In genomic region chr2:170858640-170859039, GRCm38 (mm10) we compare ENCODE assay signal across 26 mouse cellular contexts.
DNase-seq lines count a peak whose midpoint lies in the region; ATAC-seq and TF ChIP-seq lines count a peak whose summit lies in the region.
"Had no signal": no experiment of that assay in that cellular context is flagged by ENCODE, and none has a peak within 500 bp of the region (broad histone marks: within the 10 kb centered on the region; RNA-seq: fewer than 3 reads in every experiment).

No protein-coding gene starts in this region.

- no peak overlapping the region for H3K4me3 ChIP-seq in forebrain, embryonic 10.5 days
- no peak overlapping the region for H3K4me3 ChIP-seq in forebrain, embryonic 14.5 days (ENCODE audit: low read depth, low read length)
- no peak overlapping the region for H3K4me3 ChIP-seq in hindbrain, embryonic 10.5 days
- H3K4me3 ChIP-seq in hindbrain, embryonic 12.5 days: no peak overlapping the region
- H3K4me3 ChIP-seq in liver, embryonic 12.5 days: no peak overlapping the region
- H3K4me3 ChIP-seq in liver, postnatal 0 days (ENCODE audit: low read depth, low read length): no peak overlapping the region
- no peak overlapping the region for H3K4me3 ChIP-seq in midbrain, embryonic 11.5 days (ENCODE audit: low read depth, low read length)
- H3K4me3 ChIP-seq in midbrain, embryonic 16.5 days (ENCODE audit: low read depth, low read length): no peak overlapping the region
- H3K4me3 ChIP-seq: embryonic facial prominence, embryonic 10.5 days; embryonic facial prominence, embryonic 12.5 days; forebrain, embryonic 12.5 days; forebrain, embryonic 15.5 days had no signal

- no peak for ATAC-seq in forebrain, embryonic 14.5 days
- ATAC-seq in hindbrain, embryonic 12.5 days (ENCODE audit: low FRiP score): no peak
- 0 out of 2 replicates have a peak, but pooled peaks have one; percentile 49 for ATAC-seq in liver, embryonic 12.5 days
- ATAC-seq in liver, postnatal 0 days: no peak
- ATAC-seq in midbrain, embryonic 11.5 days (ENCODE audit: low FRiP score): 0 out of 2 replicates have a peak, but pooled peaks have one; percentile 10
- ATAC-seq in midbrain, embryonic 16.5 days: no peak
- ATAC-seq: activated CD4-positive, CD25-positive, alpha-beta regulatory T cell, adult 4 months; CD4-positive, CD25-positive, alpha-beta regulatory T cell, adult 4 months; forebrain, embryonic 15.5 days; Patski had no signal

- H3K9ac ChIP-seq in forebrain, embryonic 14.5 days (ENCODE audit: low read length): no peak overlapping the region
- H3K9ac ChIP-seq in hindbrain, embryonic 12.5 days: no peak overlapping the region
- no peak overlapping the region for H3K9ac ChIP-seq in liver, embryonic 12.5 days
- H3K9ac ChIP-seq in liver, postnatal 0 days (replicated peaks): no peak overlapping the region
- no peak overlapping the region for H3K9ac ChIP-seq in midbrain, embryonic 11.5 days (ENCODE audit: low read length)
- no peak overlapping the region for H3K9ac ChIP-seq in midbrain, embryonic 16.5 days (ENCODE audit: low read depth, low read length)
- H3K9ac ChIP-seq: embryonic facial prominence, embryonic 12.5 days; forebrain, embryonic 12.5 days; forebrain, embryonic 15.5 days had no signal

- H3K27me3 ChIP-seq in forebrain, embryonic 10.5 days (ENCODE audit: poor library complexity, severe bottlenecking): no peaks in the 10 kb centered on the region
- H3K27me3 ChIP-seq in forebrain, embryonic 14.5 days (replicated peaks; ENCODE audit: control insufficient read depth, insufficient read depth, low read length): no peaks in the 10 kb centered on the region
- H3K27me3 ChIP-seq in hindbrain, embryonic 10.5 days (ENCODE audit: insufficient read depth, poor library complexity, severe bottlenecking): no peaks in the 10 kb centered on the region
- H3K27me3 ChIP-seq in hindbrain, embryonic 12.5 days: no peaks in the 10 kb centered on the region
- no peaks in the 10 kb centered on the region for H3K27me3 ChIP-seq in liver, embryonic 12.5 days (replicated peaks)
- no peaks in the 10 kb centered on the region for H3K27me3 ChIP-seq in liver, postnatal 0 days (ENCODE audit: insufficient read depth, low read length)
- H3K27me3 ChIP-seq in midbrain, embryonic 11.5 days (ENCODE audit: control insufficient read depth, insufficient read depth, low read length): no peaks in the 10 kb centered on the region
- H3K27me3 ChIP-seq in midbrain, embryonic 16.5 days (ENCODE audit: control insufficient read depth, insufficient read depth, low read depth, low read length): no peaks in the 10 kb centered on the region
- H3K27me3 ChIP-seq: CH12.LX; embryonic facial prominence, embryonic 12.5 days; forebrain, embryonic 15.5 days; Patski had no signal

- no peaks in the 10 kb centered on the region for H3K9me3 ChIP-seq in forebrain, embryonic 10.5 days
- H3K9me3 ChIP-seq in forebrain, embryonic 14.5 days (replicated peaks; ENCODE audit: control insufficient read depth, low read length): no peaks in the 10 kb centered on the region
- H3K9me3 ChIP-seq in hindbrain, embryonic 10.5 days: no peaks in the 10 kb centered on the region
- no peaks in the 10 kb centered on the region for H3K9me3 ChIP-seq in hindbrain, embryonic 12.5 days (replicated peaks)
- H3K9me3 ChIP-seq in liver, embryonic 12.5 days (replicated peaks): no peaks in the 10 kb centered on the region
- no peaks in the 10 kb centered on the region for H3K9me3 ChIP-seq in liver, postnatal 0 days (ENCODE audit: low read length)
- no peaks in the 10 kb centered on the region for H3K9me3 ChIP-seq in midbrain, embryonic 11.5 days (ENCODE audit: control insufficient read depth, low read length)
- H3K9me3 ChIP-seq in midbrain, embryonic 16.5 days (replicated peaks; ENCODE audit: control insufficient read depth, low read length, poor library complexity, severe bottlenecking): no peaks in the 10 kb centered on the region
- H3K9me3 ChIP-seq: embryonic facial prominence, embryonic 10.5 days; embryonic facial prominence, embryonic 12.5 days; forebrain, embryonic 12.5 days; forebrain, embryonic 15.5 days had no signal

- no peak for DNase-seq in forebrain, embryonic 10.5 days (ENCODE audit: extremely low spot score, low spot score)
- DNase-seq in forebrain, embryonic 14.5 days (ENCODE audit: low spot score): no peak
- DNase-seq in hindbrain, embryonic 10.5 days (ENCODE audit: low spot score): no peak
- DNase-seq in liver, postnatal 0 days: no peak
- DNase-seq in midbrain, embryonic 11.5 days (ENCODE audit: low spot score, missing footprints): peak; percentile 88
- DNase-seq: adrenal gland, adult 8-10 months; adrenal gland, postnatal 14 days; adrenal gland, postnatal 36 days; B cell, adult 2 months; cerebellum, adult 11-12 months; cerebellum, adult 2 months; cerebellum, adult 9-10 months; cerebellum, postnatal 10 days; cerebellum, postnatal 25 days had no signal

- H3K27ac ChIP-seq in forebrain, embryonic 10.5 days: 0 out of 2 replicates have a peak overlapping the region, but pooled peaks have one; percentile 15
- H3K27ac ChIP-seq in forebrain, embryonic 14.5 days (ENCODE audit: low read depth, low read length): no peak overlapping the region
- 0 out of 2 replicates have a peak overlapping the region, but pooled peaks have one; percentile 16 for H3K27ac ChIP-seq in hindbrain, embryonic 10.5 days
- H3K27ac ChIP-seq in hindbrain, embryonic 12.5 days: no peak overlapping the region
- H3K27ac ChIP-seq in liver, embryonic 12.5 days: no peak overlapping the region
- H3K27ac ChIP-seq in liver, postnatal 0 days (ENCODE audit: low read depth): no peak overlapping the region
- H3K27ac ChIP-seq in midbrain, embryonic 11.5 days (ENCODE audit: low read depth, low read length): no peak overlapping the region
- no peak overlapping the region for H3K27ac ChIP-seq in midbrain, embryonic 16.5 days (ENCODE audit: low read length)
- H3K27ac ChIP-seq: embryonic facial prominence, embryonic 12.5 days; forebrain, embryonic 12.5 days; forebrain, embryonic 15.5 days had no signal

- H3K4me1 ChIP-seq in forebrain, embryonic 10.5 days: peaks cover 34% of the 10 kb centered on the region
- H3K4me1 ChIP-seq in forebrain, embryonic 14.5 days (ENCODE audit: control insufficient read depth, insufficient read depth, low read length): peaks cover 11% of the 10 kb centered on the region
- peaks cover 45% of the 10 kb centered on the region for H3K4me1 ChIP-seq in hindbrain, embryonic 10.5 days (replicated peaks)
- peaks cover 12% of the 10 kb centered on the region for H3K4me1 ChIP-seq in hindbrain, embryonic 12.5 days
- no peaks in the 10 kb centered on the region; the same call in 1 of the 2 replicates for H3K4me1 ChIP-seq in liver, embryonic 12.5 days
- H3K4me1 ChIP-seq in liver, postnatal 0 days (ENCODE audit: insufficient read depth): no peaks in the 10 kb centered on the region
- peaks cover 8% of the 10 kb centered on the region for H3K4me1 ChIP-seq in midbrain, embryonic 11.5 days (ENCODE audit: control insufficient read depth, insufficient read depth, low read length)
- peaks cover 2% of the 10 kb centered on the region; the same call in 1 of the 2 replicates for H3K4me1 ChIP-seq in midbrain, embryonic 16.5 days (ENCODE audit: control insufficient read depth, insufficient read depth, low read length)

- H3K36me3 ChIP-seq in forebrain, embryonic 10.5 days (replicated peaks): no peaks in the 10 kb centered on the region
- H3K36me3 ChIP-seq in forebrain, embryonic 14.5 days (ENCODE audit: control insufficient read depth, insufficient read depth, low read length): no peaks in the 10 kb centered on the region
- H3K36me3 ChIP-seq in hindbrain, embryonic 10.5 days: no peaks in the 10 kb centered on the region
- H3K36me3 ChIP-seq in hindbrain, embryonic 12.5 days: no peaks in the 10 kb centered on the region
- no peaks in the 10 kb centered on the region for H3K36me3 ChIP-seq in liver, embryonic 12.5 days
- H3K36me3 ChIP-seq in liver, postnatal 0 days (replicated peaks; ENCODE audit: insufficient read depth, low read length): no peaks in the 10 kb centered on the region
- H3K36me3 ChIP-seq in midbrain, embryonic 11.5 days (ENCODE audit: control insufficient read depth, insufficient read depth, low read length): no peaks in the 10 kb centered on the region
- no peaks in the 10 kb centered on the region for H3K36me3 ChIP-seq in midbrain, embryonic 16.5 days (ENCODE audit: control insufficient read depth, insufficient read depth, low read length)
- H3K36me3 ChIP-seq: embryonic facial prominence, embryonic 10.5 days; embryonic facial prominence, embryonic 12.5 days; forebrain, embryonic 12.5 days; forebrain, embryonic 15.5 days; G1E had no signal

- H3K4me2 ChIP-seq in forebrain, embryonic 14.5 days (ENCODE audit: low read length): no peak overlapping the region
- no peak overlapping the region for H3K4me2 ChIP-seq in hindbrain, embryonic 12.5 days (replicated peaks)
- no peak overlapping the region for H3K4me2 ChIP-seq in liver, embryonic 12.5 days
- no peak overlapping the region for H3K4me2 ChIP-seq in liver, postnatal 0 days (ENCODE audit: low read depth, low read length)
- H3K4me2 ChIP-seq in midbrain, embryonic 11.5 days: no peak overlapping the region
- no peak overlapping the region for H3K4me2 ChIP-seq in midbrain, embryonic 16.5 days (ENCODE audit: low read length)
- H3K4me2 ChIP-seq: embryonic facial prominence, embryonic 12.5 days; forebrain, embryonic 12.5 days; forebrain, embryonic 15.5 days had no signal

- WGBS in forebrain, embryonic 10.5 days: 33% methylated on average over 3 of the region's 3 CpGs
- 34% methylated on average over 3 of the region's 3 CpGs for WGBS in forebrain, embryonic 14.5 days
- 27% methylated on average over 3 of the region's 3 CpGs for WGBS in hindbrain, embryonic 10.5 days
- 29% methylated on average over 3 of the region's 3 CpGs for WGBS in hindbrain, embryonic 12.5 days
- WGBS in liver, embryonic 12.5 days (ENCODE audit: insufficient replicate concordance): 12% methylated on average over 3 of the region's 3 CpGs
- WGBS in liver, postnatal 0 days (ENCODE audit: insufficient replicate concordance): 31% methylated on average over 3 of the region's 3 CpGs
- 19% methylated on average over 3 of the region's 3 CpGs for WGBS in midbrain, embryonic 11.5 days
- 25% methylated on average over 3 of the region's 3 CpGs for WGBS in midbrain, embryonic 16.5 days

- TF ChIP-seq EP300 in liver, postnatal 0 days (IDR thresholded peaks at IDR 0.05; ENCODE audit: low read depth): no peak

- no peak for TF ChIP-seq CTCF in liver, postnatal 0 days (IDR thresholded peaks at IDR 0.05; ENCODE audit: low read depth)

Comparison
In these comparisons a context has a peak if more than half of its experiments do, and no peak if none do; other contexts are left out.
1. H3K27ac ChIP-seq: peak in forebrain, embryonic 10.5 days (single experiment) and hindbrain, embryonic 10.5 days (single experiment); none in forebrain, embryonic 14.5 days (single experiment), hindbrain, embryonic 12.5 days (single experiment), liver, embryonic 12.5 days (single experiment), liver, postnatal 0 days (single experiment), midbrain, embryonic 11.5 days (single experiment) and midbrain, embryonic 16.5 days (single experiment).
2. ATAC-seq: peak in liver, embryonic 12.5 days (single experiment) and midbrain, embryonic 11.5 days (single experiment); none in forebrain, embryonic 14.5 days (single experiment), hindbrain, embryonic 12.5 days (single experiment), liver, postnatal 0 days (single experiment) and midbrain, embryonic 16.5 days (single experiment).